Mouse (Mus musculus) C2C12 (cell line): ENCODE data around the gene Phf24. TPM values are rescaled to one million over a fixed set of nuclear protein-coding genes. Genes with fewer than 3 reads are reported as not detected.

Source experiments
- H3K27me3 ChIP-seq: one replicate; pipeline ENCODE4 v1.6.1; 2011; ENCODE audit not compliant: control insufficient read depth, insufficient read depth, insufficient read length
- H3K36me3 ChIP-seq: one replicate; pipeline ENCODE4 v1.6.1; 2011; ENCODE audit not compliant: control insufficient read depth, insufficient read depth
- H3K4me3 ChIP-seq: one replicate; pipeline ENCODE4 v1.5.1; 2011; ENCODE audit warnings: mild to moderate bottlenecking, control low read depth; ENCODE audit not compliant: poor library complexity, insufficient read depth, severe bottlenecking
- H3K79me2 ChIP-seq: one replicate; pipeline ENCODE4 v1.6.1; 2011; ENCODE audit not compliant: control insufficient read depth, insufficient read depth
- H3K79me3 ChIP-seq: one replicate; pipeline ENCODE4 v1.6.1; 2011; ENCODE audit warnings: low read depth, control low read depth
- H3ac ChIP-seq: one replicate; pipeline ENCODE3; 2011; ENCODE audit warnings: low read depth; ENCODE audit not compliant: control insufficient read depth, insufficient read length
- CEBPB ChIP-seq: IDR thresholded peaks from one replicate; pipeline ENCODE4 v1.6.1; 2011; ENCODE audit warnings: low read depth, mild to moderate bottlenecking, control low read depth, moderate library complexity
- CTCF ChIP-seq: IDR thresholded peaks from one replicate; pipeline ENCODE4 v1.5.1; 2011; ENCODE audit not compliant: control insufficient read depth, insufficient read depth, insufficient read length
- FOSL1 ChIP-seq: IDR thresholded peaks from one replicate; pipeline ENCODE4 v1.8.0; 2011; ENCODE audit warnings: mild to moderate bottlenecking, low read length; ENCODE audit not compliant: poor library complexity, insufficient read depth, severe bottlenecking
- MAX ChIP-seq: IDR thresholded peaks from one replicate; pipeline ENCODE4 v1.6.1; 2011; ENCODE audit warnings: mild to moderate bottlenecking, control low read depth
- MYOD1 ChIP-seq: IDR thresholded peaks from one replicate; pipeline ENCODE4 v1.6.1; 2011; ENCODE audit warnings: low read depth; ENCODE audit not compliant: control insufficient read depth, insufficient read length
- MYOG ChIP-seq: IDR thresholded peaks from one replicate; pipeline ENCODE4 v1.6.1; 2011; ENCODE audit not compliant: control insufficient read depth, insufficient read length; ENCODE audit errors: extremely low read depth
- USF1 ChIP-seq: IDR thresholded peaks from one replicate; pipeline ENCODE4 v1.6.1; 2011; ENCODE audit warnings: low read depth, mild to moderate bottlenecking, control low read depth, moderate library complexity
- polyA plus RNA-seq: library from polyadenylated mRNA; unstranded; fragments of >200 nt; fragmentation: generic; extraction: Trizol; gene quantifications from one replicate; pipeline ENCODE4 v1.2.1, GENCODE M21; 2012; ENCODE audit warnings: missing spikeins

Gene Phf24
- polyA plus RNA-seq, 1 experiment: not detected

DNA sequence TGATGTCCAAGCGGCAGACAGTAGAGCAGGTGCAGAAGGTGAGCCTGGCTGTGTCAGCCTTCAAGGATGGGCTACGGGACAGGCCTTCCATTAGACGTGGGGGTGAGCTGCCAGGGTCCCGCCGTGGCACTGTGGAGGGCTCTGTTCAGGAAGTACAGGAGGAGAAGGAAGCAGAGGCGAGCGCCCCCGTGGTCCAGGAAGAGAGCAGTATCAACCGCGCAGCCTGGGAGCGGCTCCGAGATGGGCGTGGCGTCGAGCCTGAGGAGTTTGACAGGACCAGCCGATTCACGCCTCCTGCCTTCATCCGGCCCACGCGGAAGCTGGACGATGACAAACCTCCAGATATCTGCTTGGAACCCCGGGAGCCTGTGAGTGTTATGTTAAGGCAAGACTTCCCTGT, 17.2 kb downstream of the Phf24 start:
- H3K36me3 ChIP-seq: no peaks in the 10 kb centered on the region
- no peak overlapping the region for H3ac ChIP-seq
- H3K79me3 ChIP-seq: no peaks in the 10 kb centered on the region
- H3K27me3 ChIP-seq: peaks cover 72% of the 10 kb centered on the region
- no peaks in the 10 kb centered on the region for H3K79me2 ChIP-seq
- H3K4me3 ChIP-seq: no peak overlapping the region
- TF ChIP-seq MYOD1 (no peak), USF1 (no peak), CTCF (no peak), CEBPB (no peak), MYOG (no peak), FOSL1 (no peak), MAX (no peak)

DNA sequence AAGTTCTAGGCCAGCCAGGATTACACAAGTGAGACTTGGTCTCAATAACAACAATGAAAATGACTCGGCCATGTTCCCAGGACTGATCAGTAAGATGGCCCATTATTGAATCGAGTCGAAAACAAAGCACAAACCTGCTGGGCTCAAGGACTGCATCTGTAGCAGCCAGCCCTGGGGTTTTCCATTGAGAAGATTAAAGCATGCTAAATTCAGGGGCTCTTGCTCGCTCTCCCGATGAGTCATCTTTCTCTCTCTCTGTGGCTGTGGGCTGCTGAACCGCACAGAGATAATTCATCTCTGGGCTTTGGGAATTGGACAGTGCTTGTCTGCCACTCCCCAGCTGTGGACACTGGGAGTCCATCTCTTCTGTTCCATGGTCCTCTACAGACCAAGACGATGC, 24.9 kb downstream of the Phf24 start:
- Histone ChIP-seq H3K4me3 (no peak overlapping the region), H3ac (no peak overlapping the region), H3K79me3 (no peaks in the 10 kb centered on the region), H3K79me2 (no peaks in the 10 kb centered on the region), H3K27me3 (peaks cover 31% of the 10 kb centered on the region), H3K36me3 (no peaks in the 10 kb centered on the region)
- TF ChIP-seq MAX (peak; percentile 32), CEBPB (no peak), MYOD1 (peak; percentile 8), FOSL1 (peak; percentile 64), USF1 (no peak), MYOG (no peak), CTCF (no peak)

DNA sequence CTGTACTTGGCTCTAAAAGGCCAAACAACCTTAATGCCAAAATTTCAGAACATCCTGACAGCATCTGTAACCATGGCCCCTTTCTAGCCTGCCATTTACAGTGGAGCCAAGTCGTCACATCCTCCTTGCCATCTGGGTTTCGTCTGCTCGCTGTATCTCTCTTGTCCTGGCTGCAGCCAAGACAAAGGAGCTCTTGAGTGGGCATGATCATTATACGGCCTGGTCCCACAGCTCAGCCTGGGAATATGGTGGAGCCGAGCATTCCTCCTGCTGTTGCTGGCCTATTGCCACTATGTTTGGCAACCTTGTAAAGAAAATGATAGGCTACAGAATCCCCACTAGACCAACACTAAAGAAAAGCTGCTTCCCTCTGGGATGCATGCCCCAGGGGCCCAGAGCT, 26.9 kb downstream of the Phf24 start:
- Histone ChIP-seq H3K79me2 (no peaks in the 10 kb centered on the region), H3K27me3 (peaks cover 12% of the 10 kb centered on the region), H3K79me3 (no peaks in the 10 kb centered on the region), H3ac (no peak overlapping the region), H3K4me3 (no peak overlapping the region), H3K36me3 (no peaks in the 10 kb centered on the region)
- TF ChIP-seq MYOG (no peak), USF1 (no peak), FOSL1 (no peak), CTCF (no peak), MAX (no peak), CEBPB (no peak), MYOD1 (no peak)

DNA sequence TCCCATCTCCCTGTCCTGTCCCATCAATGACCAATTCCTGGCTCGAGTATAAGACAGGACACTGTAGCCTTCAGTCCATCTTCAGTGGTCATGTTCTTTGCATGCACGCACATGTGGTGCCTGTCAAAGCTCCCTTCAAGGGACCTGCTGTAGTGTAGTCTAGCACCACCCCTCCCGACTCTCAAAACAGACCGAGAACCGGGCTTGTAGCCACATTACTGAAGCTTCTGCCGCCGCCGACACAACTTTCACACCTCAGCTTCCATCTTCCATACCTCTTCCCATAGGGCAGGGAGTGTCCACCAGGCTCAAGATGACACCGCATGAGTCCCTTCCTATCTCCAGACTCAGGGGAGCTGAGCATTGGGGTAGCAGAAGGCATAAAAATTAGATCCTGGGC, 27.7 kb downstream of the Phf24 start:
- no peaks in the 10 kb centered on the region for H3K36me3 ChIP-seq
- H3ac ChIP-seq: no peak overlapping the region
- no peaks in the 10 kb centered on the region for H3K79me2 ChIP-seq
- no peaks in the 10 kb centered on the region for H3K79me3 ChIP-seq
- H3K27me3 ChIP-seq: peaks cover 4% of the 10 kb centered on the region
- TF ChIP-seq CTCF (no peak), CEBPB (no peak), MYOG (no peak), USF1 (no peak), MYOD1 (no peak)
- H3K4me3 ChIP-seq: no peak overlapping the region

DNA sequence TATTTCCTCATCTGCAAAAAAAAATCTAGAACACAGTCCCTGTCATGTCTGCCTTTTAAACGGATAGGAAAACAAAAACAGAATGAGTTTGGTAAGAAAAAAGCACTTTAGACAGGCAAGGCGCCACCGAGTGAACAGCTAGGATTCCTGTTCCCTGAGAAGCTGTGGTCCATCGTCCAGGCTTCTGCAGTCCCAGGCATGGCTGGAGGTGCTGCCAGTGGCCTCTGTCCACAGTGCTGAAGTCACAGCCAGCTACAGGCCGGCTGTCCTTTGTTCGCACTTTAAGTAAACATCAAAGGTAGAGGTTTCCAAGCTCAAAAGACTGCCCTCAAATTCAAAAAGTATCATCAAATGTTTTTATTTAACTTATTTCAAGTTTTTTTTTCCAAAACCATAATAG, 28.6 kb downstream of the Phf24 start:
- TF ChIP-seq MYOD1: no peak
- no peak for TF ChIP-seq MYOG
- peak; percentile 53 for TF ChIP-seq MAX
- no peak for TF ChIP-seq USF1
- no peak for TF ChIP-seq CTCF
- Histone ChIP-seq H3ac (no peak overlapping the region), H3K36me3 (no peaks in the 10 kb centered on the region), H3K4me3 (no peak overlapping the region), H3K27me3 (no peaks in the 10 kb centered on the region), H3K79me2 (no peaks in the 10 kb centered on the region), H3K79me3 (no peaks in the 10 kb centered on the region)

DNA sequence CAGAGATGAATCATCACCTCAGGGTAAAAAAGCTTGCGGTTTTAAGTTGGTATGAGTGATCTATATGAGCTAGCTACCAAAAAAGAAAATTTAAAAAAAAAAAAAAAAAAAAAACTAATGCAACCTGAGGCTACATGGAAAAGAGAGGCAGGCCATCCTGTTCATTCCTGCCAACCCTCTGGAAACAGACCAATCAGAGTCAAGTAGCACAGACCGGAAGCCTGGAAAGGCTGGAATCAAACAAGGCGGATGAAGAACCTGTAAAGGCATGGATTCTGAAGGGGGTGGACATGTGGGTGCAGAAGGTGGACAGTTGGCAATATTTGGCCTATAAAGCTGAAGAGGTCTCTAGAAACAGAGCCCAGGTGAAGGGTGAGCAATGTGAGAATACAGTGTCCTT, 29.0 kb downstream of the Phf24 start:
- no peak for TF ChIP-seq USF1
- TF ChIP-seq MAX: no peak
- no peak for TF ChIP-seq CTCF
- no peak for TF ChIP-seq MYOD1
- no peak for TF ChIP-seq FOSL1
- TF ChIP-seq CEBPB: no peak
- no peak for TF ChIP-seq MYOG
- Histone ChIP-seq H3K79me3 (no peaks in the 10 kb centered on the region), H3ac (no peak overlapping the region), H3K4me3 (no peak overlapping the region), H3K27me3 (no peaks in the 10 kb centered on the region), H3K36me3 (no peaks in the 10 kb centered on the region), H3K79me2 (no peaks in the 10 kb centered on the region)
